Mouse (Mus musculus): ENCODE measurements around the gene 2810408A11Rik. TPM values are rescaled to one million over a fixed set of nuclear protein-coding genes. Genes with fewer than 3 reads are reported as not detected.
A peak's percentile ranks its signal among the peaks of the same experiment; 100 is the strongest.

The 2810408A11Rik gene
- total and polyA plus RNA-seq, 3 experiments: 0.81 to 1.3 TPM; not detected in 1

- TF ChIP-seq ELF1 (IDR thresholded peaks at IDR 0.05; ENCODE audit: low read depth, low read length) (peak; percentile 100), TBP (IDR thresholded peaks at IDR 0.05; ENCODE audit: low read depth, low read length) (peak; percentile 66), POLR2AphosphoS5 (IDR thresholded peaks at IDR 0.05; ENCODE audit: borderline replicate concordance, low read depth, low read length) (no peak), GATA1 (IDR thresholded peaks at IDR 0.05; ENCODE audit: low read depth, low read length) (peak; percentile 13; the same call in 1 of the 2 replicates)
Measured at GRCm38 (mm10) chr11:69913554-69914371, 13.0 kb upstream of the 2810408A11Rik start, which contains the start of gene Gps2 (continued).

GRCm38 (mm10) chr11:69912716-69913530 is 12.1 kb upstream of the 2810408A11Rik start:
- Histone ChIP-seq H3K36me3 (ENCODE audit: control insufficient read depth in 1 of 2, insufficient read depth in 2 of 2, low read length in 2 of 2) (peaks cover 8 to 35% of the 10 kb centered on the region in 2 experiments), H3K27me3 (ENCODE audit: control insufficient read depth in 1 of 2, insufficient read depth in 2 of 2, low read length in 2 of 2) (no peaks in the 10 kb centered on the region), H3K4me1 (ENCODE audit: control insufficient read depth in 1 of 2, insufficient read depth in 2 of 2, low read length in 2 of 2) (peaks cover 0 to 37% of the 10 kb centered on the region in 2 experiments), H3K79me2 (ENCODE audit: control insufficient read depth, insufficient read depth, low read length, poor library complexity) (peaks cover 28% of the 10 kb centered on the region), H3K27ac (ENCODE audit: control insufficient read depth, low read depth, low read length) (peak overlapping the region; percentile 80), H3K4me3 (ENCODE audit: control insufficient read depth in 1 of 2, insufficient read depth in 1 of 2, low read depth in 2 of 2, low read length in 2 of 2) (peak overlapping the region; percentile 58 to 61), H3K9me3 (replicated peaks; ENCODE audit: insufficient read depth, low read length) (no peaks in the 10 kb centered on the region), H3K9ac (ENCODE audit: control insufficient read depth, low read depth, low read length, poor library complexity, severe bottlenecking) (peak overlapping the region; percentile 78)
- TF ChIP-seq E2F4 (IDR thresholded peaks at IDR 0.05; ENCODE audit: borderline replicate concordance, low read depth, low read length): no peak
- TF ChIP-seq POLR2AphosphoS5 (IDR thresholded peaks at IDR 0.05; ENCODE audit: borderline replicate concordance, low read depth, low read length): no peak
- TF ChIP-seq CHD1 (IDR thresholded peaks at IDR 0.05; ENCODE audit: low read depth, low read length): no peak
- no peak for TF ChIP-seq BHLHE40 (IDR thresholded peaks at IDR 0.05; ENCODE audit: borderline replicate concordance, low read depth, low read length)
- no peak for TF ChIP-seq EP300 (IDR thresholded peaks at IDR 0.05; ENCODE audit: low read depth in 1 of 2, low read length in 2 of 2)
- no peak for TF ChIP-seq MYC (IDR thresholded peaks at IDR 0.05; ENCODE audit: low read depth, low read length)
- peak; percentile 41 for DNase-seq (ENCODE audit: low read depth, low spot score)

GRCm38 (mm10) chr11:69911701-69912100 is 10.9 kb upstream of the 2810408A11Rik start:
- Histone ChIP-seq H3K4me3 (ENCODE audit: control insufficient read depth in 1 of 2, insufficient read depth in 1 of 2, low read depth in 2 of 2, low read length in 2 of 2) (no peak overlapping the region), H3K27ac (ENCODE audit: control insufficient read depth, low read depth, low read length) (no peak overlapping the region), H3K4me1 (ENCODE audit: control insufficient read depth in 1 of 2, insufficient read depth in 2 of 2, low read length in 2 of 2) (peaks cover 0 to 26% of the 10 kb centered on the region in 2 experiments; a peak in 3 of 4 replicates), H3K9me3 (replicated peaks; ENCODE audit: insufficient read depth, low read length) (no peaks in the 10 kb centered on the region), H3K27me3 (ENCODE audit: control insufficient read depth in 1 of 2, insufficient read depth in 2 of 2, low read length in 2 of 2) (no peaks in the 10 kb centered on the region), H3K79me2 (ENCODE audit: control insufficient read depth, insufficient read depth, low read length, poor library complexity) (peaks cover 19% of the 10 kb centered on the region), H3K9ac (ENCODE audit: control insufficient read depth, low read depth, low read length, poor library complexity, severe bottlenecking) (no peak overlapping the region), H3K36me3 (ENCODE audit: control insufficient read depth in 1 of 2, insufficient read depth in 2 of 2, low read length in 2 of 2) (peaks cover 7 to 23% of the 10 kb centered on the region in 2 experiments; a peak in 3 of 4 replicates)
- no peak for DNase-seq (ENCODE audit: low read depth, low spot score)
- TF ChIP-seq MAX (IDR thresholded peaks at IDR 0.05; ENCODE audit: low read length) (no peak), JUND (IDR thresholded peaks at IDR 0.05; ENCODE audit: low read depth, low read length) (no peak), MEF2A (IDR thresholded peaks at IDR 0.05; ENCODE audit: extremely low read depth, insufficient replicate concordance, low read depth, low read length, poor library complexity, severe bottlenecking) (no peak), MYB (IDR thresholded peaks at IDR 0.05; ENCODE audit: low read depth, low read length) (no peak), ELF1 (IDR thresholded peaks at IDR 0.05; ENCODE audit: low read depth, low read length) (no peak), E2F4 (IDR thresholded peaks at IDR 0.05; ENCODE audit: borderline replicate concordance, low read depth, low read length) (no peak), RCOR1 (IDR thresholded peaks at IDR 0.05; ENCODE audit: low read depth, low read length) (no peak), TCF12 (IDR thresholded peaks at IDR 0.05; ENCODE audit: low read depth, low read length) (no peak), GATA1 (IDR thresholded peaks at IDR 0.05; ENCODE audit: low read depth, low read length) (no peak), RAD21 (IDR thresholded peaks at IDR 0.05; ENCODE audit: low read depth, low read length) (no peak), NRF1 (IDR thresholded peaks at IDR 0.05; ENCODE audit: insufficient read depth, low read depth, low read length, poor library complexity, severe bottlenecking) (no peak), GABPA (IDR thresholded peaks at IDR 0.05; ENCODE audit: low read depth, low read length) (no peak), MAFK (IDR thresholded peaks at IDR 0.05; ENCODE audit: borderline replicate concordance, low read depth, low read length) (no peak), POLR2AphosphoS2 (IDR thresholded peaks at IDR 0.05; ENCODE audit: low read length) (no peak), SIN3A (IDR thresholded peaks at IDR 0.05; ENCODE audit: low read length) (no peak), CHD2 (IDR thresholded peaks at IDR 0.05; ENCODE audit: low read length) (no peak), HCFC1 (IDR thresholded peaks at IDR 0.05; ENCODE audit: low read depth, low read length) (no peak), ZKSCAN1 (IDR thresholded peaks at IDR 0.05; ENCODE audit: low read depth, low read length) (no peak), MXI1 (IDR thresholded peaks at IDR 0.05; ENCODE audit: low read depth, low read length) (no peak)
